Mouse (Mus musculus) frontal cortex, postnatal 36 days (tissue): ENCODE measurements at regions not wholly inside any gene's neighbourhood (a gene's known extent, or its start where the extent isn't known, plus 50 kb on each side); places are given as distances from the start of the nearest gene placed in this dataset.

Experiments
- DNase-seq, 2 experiments: peaks; one replicate each; pipeline ENCODE4 v3.0.0; 2022; ENCODE audit warnings: low spot score in 2 of 2

GRCm38 (mm10) chr1:169155484-169156459 lies 375.5 kb downstream of the Nuf2 start:
- peak; percentile 57 to 84 for DNase-seq

- DNase-seq: no peak
These were observed 389.0 kb downstream of the Nuf2 start for GRCm38 (mm10) chr1:169142216-169142615.

GRCm38 (mm10) chr1:169140056-169140455 lies 391.2 kb downstream of the Nuf2 start:
- DNase-seq: no peak

- DNase-seq: no peak
These were observed 391.8 kb downstream of the Nuf2 start for GRCm38 (mm10) chr1:169139507-169139906.

GRCm38 (mm10) chr1:169139184-169139486 lies 392.1 kb downstream of the Nuf2 start:
- no peak for DNase-seq

- DNase-seq: no peak
These were observed 392.7 kb downstream of the Nuf2 start for GRCm38 (mm10) chr1:169138404-169139183.

- DNase-seq: no peak
These were observed 395.7 kb downstream of the Nuf2 start for GRCm38 (mm10) chr1:169135542-169135941.

- DNase-seq: no peak
These were observed 427.6 kb downstream of the Nuf2 start for GRCm38 (mm10) chr1:169103669-169104068.

GRCm38 (mm10) chr1:169103113-169103512 lies 428.2 kb downstream of the Nuf2 start:
- no peak for DNase-seq

- no peak for DNase-seq
These were observed 432.0 kb downstream of the Nuf2 start for GRCm38 (mm10) chr1:169099221-169099620.

GRCm38 (mm10) chr1:169096737-169097136 lies 434.5 kb downstream of the Nuf2 start:
- DNase-seq: no peak

GRCm38 (mm10) chr1:169093602-169094354 lies 437.5 kb downstream of the Nuf2 start:
- peak in 1 of 2 experiments; percentile 12 for DNase-seq

GRCm38 (mm10) chr1:169086032-169086431 lies 445.2 kb downstream of the Nuf2 start:
- no peak for DNase-seq

GRCm38 (mm10) chr1:169080686-169081085 lies 450.6 kb downstream of the Nuf2 start:
- no peak for DNase-seq

GRCm38 (mm10) chr1:169077228-169077627 lies 454.0 kb downstream of the Nuf2 start:
- no peak for DNase-seq

- no peak for DNase-seq
These were observed 455.3 kb downstream of the Nuf2 start for GRCm38 (mm10) chr1:169076006-169076405.

GRCm38 (mm10) chr1:169071366-169071765 lies 459.9 kb downstream of the Nuf2 start:
- no peak for DNase-seq

GRCm38 (mm10) chr1:169069647-169070046 lies 461.6 kb downstream of the Nuf2 start:
- DNase-seq: no peak

- DNase-seq: no peak
These were observed 464.5 kb downstream of the Nuf2 start for GRCm38 (mm10) chr1:169066795-169067194.

GRCm38 (mm10) chr1:169060627-169061026 lies 470.6 kb downstream of the Nuf2 start:
- DNase-seq: no peak

GRCm38 (mm10) chr1:169060145-169060544 lies 471.1 kb downstream of the Nuf2 start:
- no peak for DNase-seq

- no peak for DNase-seq
These were observed 479.4 kb downstream of the Nuf2 start for GRCm38 (mm10) chr1:169051863-169052257.
